Mouse (Mus musculus): ENCODE measurements at regions not wholly inside any gene's neighbourhood (a gene's known extent, or its start where the extent isn't known, plus 50 kb on each side); places are given as distances from the start of the nearest gene placed in this dataset.

GRCm38 (mm10) chr9:27208840-27209239, 53.6 kb upstream of the Jam3 start:
- no peaks in the 10 kb centered on the region for H3K27me3 ChIP-seq (ENCODE audit: control insufficient read depth, insufficient read depth, low read length)
- H3K4me1 ChIP-seq (ENCODE audit: control insufficient read depth, insufficient read depth, low read length): no peaks in the 10 kb centered on the region
- no peak overlapping the region for H3K4me3 ChIP-seq (ENCODE audit: control insufficient read depth, low read depth, low read length)
- H3K36me3 ChIP-seq (ENCODE audit: control insufficient read depth, insufficient read depth, low read length): no peaks in the 10 kb centered on the region
- no peak overlapping the region for H3K27ac ChIP-seq (ENCODE audit: control insufficient read depth, insufficient read depth, low read depth, low read length)
- TF ChIP-seq CTCF (IDR thresholded peaks at IDR 0.05; ENCODE audit: control insufficient read depth, insufficient read depth, insufficient replicate concordance, low read depth, low read length): no peak
- TF ChIP-seq POLR2A (IDR thresholded peaks at IDR 0.05; ENCODE audit: control insufficient read depth, low read depth, low read length): no peak
